Mouse (Mus musculus) liver, embryonic 15.5 days (tissue): ENCODE measurements at regions not wholly inside any gene's neighbourhood (a gene's known extent, or its start where the extent isn't known, plus 50 kb on each side); places are given as distances from the start of the nearest gene placed in this dataset.

Experiments
- ATAC-seq: fragments of 200-750 bp; cut with Nextera tagmentation; 2 replicates; pipeline ENCODE4 v1.8.0; 2017; ENCODE audit warnings: moderate number of reproducible peaks, mild to moderate bottlenecking, moderate library complexity; ENCODE audit not compliant: insufficient read depth
- H3K27ac ChIP-seq: fragments of 300-500 bp; sonication (generic); replicated peaks from 2 replicates; pipeline ENCODE4 v1.5.1; 2015; ENCODE audit warnings: mild to moderate bottlenecking, inconsistent platforms
- H3K27me3 ChIP-seq: fragments of 300-500 bp; sonication (generic); 2 replicates; pipeline ENCODE4 v1.6.1; 2015; ENCODE audit warnings: mild to moderate bottlenecking, inconsistent platforms
- H3K36me3 ChIP-seq: fragments of 300-500 bp; sonication (generic); replicated peaks from 2 replicates; pipeline ENCODE4 v1.6.1; 2015; ENCODE audit warnings: moderate library complexity, mild to moderate bottlenecking, inconsistent platforms
- H3K4me1 ChIP-seq: fragments of 300-500 bp; sonication (generic); replicated peaks from 2 replicates; pipeline ENCODE4 v1.6.1; 2015; ENCODE audit warnings: inconsistent platforms
- H3K4me2 ChIP-seq: fragments of 300-500 bp; sonication (generic); 2 replicates; pipeline ENCODE4 v1.6.1; 2015; ENCODE audit warnings: moderate library complexity, mild to moderate bottlenecking, inconsistent platforms
- H3K4me3 ChIP-seq: fragments of 300-500 bp; sonication (generic); replicated peaks from 2 replicates; pipeline ENCODE4 v1.5.1; 2015; ENCODE audit warnings: mild to moderate bottlenecking, inconsistent platforms
- H3K9ac ChIP-seq: fragments of 300-500 bp; sonication (generic); 2 replicates; pipeline ENCODE4 v1.6.1; 2015; ENCODE audit warnings: moderate library complexity, mild to moderate bottlenecking, inconsistent platforms
- H3K9me3 ChIP-seq: fragments of 300-500 bp; sonication (generic); replicated peaks from 2 replicates; pipeline ENCODE4 v1.6.1; 2016; ENCODE audit warnings: inconsistent platforms
- WGBS: fragments of 180-500 bp; shearing (Covaris S2); methylation state at CpG from one replicate; pipeline ENCODE4 v1.1.7; 2015; ENCODE audit warnings: mixed read lengths; ENCODE audit not compliant: insufficient replicate concordance; 5-methylcytosine and 5-hydroxymethylcytosine counted together

GRCm38 (mm10) chr8:56202342-56202741 is 92.0 kb upstream of the Hpgd start:
- no peak overlapping the region for H3K4me2 ChIP-seq
- no peak overlapping the region for H3K4me3 ChIP-seq
- H3K9me3 ChIP-seq: no peaks in the 10 kb centered on the region
- no peaks in the 10 kb centered on the region for H3K27me3 ChIP-seq
- no peaks in the 10 kb centered on the region for H3K36me3 ChIP-seq
- WGBS: 42% methylated on average over 4 of the region's 4 CpGs
- H3K4me1 ChIP-seq: no peaks in the 10 kb centered on the region
- ATAC-seq: no peak
- H3K27ac ChIP-seq: no peak overlapping the region
- H3K9ac ChIP-seq: no peak overlapping the region

GRCm38 (mm10) chr8:56211922-56212635 is 82.3 kb upstream of the Hpgd start:
- H3K36me3 ChIP-seq: no peaks in the 10 kb centered on the region
- no peak overlapping the region for H3K27ac ChIP-seq
- no peak overlapping the region for H3K9ac ChIP-seq
- H3K4me2 ChIP-seq: no peak overlapping the region
- H3K27me3 ChIP-seq: no peaks in the 10 kb centered on the region
- no peaks in the 10 kb centered on the region for H3K4me1 ChIP-seq
- no peak overlapping the region for H3K4me3 ChIP-seq
- no peak for ATAC-seq
- 50% methylated on average over 3 of the region's 3 CpGs for WGBS
- H3K9me3 ChIP-seq: no peaks in the 10 kb centered on the region

DNA sequence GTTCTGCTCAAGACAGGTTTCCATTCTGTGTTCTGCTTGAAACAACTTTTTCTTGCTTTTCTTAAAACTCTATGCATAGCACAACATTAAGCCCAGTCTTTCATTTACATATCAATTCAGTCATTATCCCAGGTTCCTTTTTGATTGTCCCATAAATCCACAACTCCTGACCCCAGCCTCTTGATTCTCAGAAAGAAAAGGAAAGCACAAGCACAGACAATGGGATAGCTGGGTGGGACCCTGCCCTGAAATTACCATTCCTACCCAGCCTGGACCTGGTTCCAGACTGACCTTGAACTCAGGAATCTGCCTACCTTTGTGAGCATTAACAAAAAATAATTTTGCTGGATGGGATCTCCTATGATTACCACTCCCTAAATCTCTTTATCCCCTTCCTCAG is 75.5 kb upstream of the Hpgd start:
- Histone ChIP-seq H3K9me3 (no peaks in the 10 kb centered on the region), H3K4me1 (no peaks in the 10 kb centered on the region), H3K4me3 (no peak overlapping the region), H3K4me2 (no peak overlapping the region), H3K36me3 (no peaks in the 10 kb centered on the region), H3K27me3 (no peaks in the 10 kb centered on the region), H3K27ac (no peak overlapping the region), H3K9ac (no peak overlapping the region)
- ATAC-seq: no peak

DNA sequence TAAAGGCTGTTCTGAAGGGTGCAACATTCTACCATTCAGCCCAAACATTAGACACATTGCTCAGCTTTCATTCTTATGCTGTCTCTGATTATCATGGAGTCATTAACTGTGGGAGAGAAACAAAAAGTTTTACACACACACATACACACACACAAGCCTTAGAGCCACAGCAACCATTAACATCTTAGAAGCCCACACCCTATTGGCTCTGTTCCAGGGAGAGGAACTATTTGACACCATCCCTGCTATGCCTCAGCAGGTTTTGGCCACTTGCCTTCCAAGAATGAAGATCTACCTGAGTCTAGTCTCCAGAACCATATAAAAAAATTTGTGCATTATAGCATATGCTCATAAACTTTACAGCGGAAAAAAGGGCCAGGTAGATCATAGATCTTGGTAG is 75.0 kb upstream of the Hpgd start:
- no peaks in the 10 kb centered on the region for H3K4me1 ChIP-seq
- ATAC-seq: no peak
- WGBS: 60% methylated on average over 1 of the region's 1 CpGs
- H3K4me3 ChIP-seq: no peak overlapping the region
- no peaks in the 10 kb centered on the region for H3K27me3 ChIP-seq
- no peak overlapping the region for H3K4me2 ChIP-seq
- H3K9ac ChIP-seq: no peak overlapping the region
- H3K27ac ChIP-seq: no peak overlapping the region
- no peaks in the 10 kb centered on the region for H3K36me3 ChIP-seq
- H3K9me3 ChIP-seq: no peaks in the 10 kb centered on the region

DNA sequence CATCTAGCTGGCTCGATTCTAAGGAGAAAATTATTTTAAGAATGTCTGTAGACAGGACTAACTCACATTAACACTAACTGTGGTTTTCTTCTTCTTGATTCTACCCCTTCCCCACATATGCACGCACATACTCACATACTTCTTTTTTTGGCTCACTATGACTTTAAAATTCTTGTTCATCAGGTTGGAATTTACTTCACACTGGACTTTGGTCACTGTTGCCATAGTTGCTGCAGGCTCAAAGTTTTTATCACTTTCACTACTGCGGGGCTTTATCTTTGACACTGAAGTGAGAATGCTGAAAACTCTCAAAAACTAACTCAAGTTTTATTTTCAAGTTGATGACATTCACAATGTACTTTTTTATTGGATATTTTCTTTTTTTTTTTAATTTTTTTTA is 71.4 kb upstream of the Hpgd start:
- no peak for ATAC-seq
- Histone ChIP-seq H3K4me2 (no peak overlapping the region), H3K9me3 (no peaks in the 10 kb centered on the region), H3K27me3 (no peaks in the 10 kb centered on the region), H3K4me3 (no peak overlapping the region), H3K9ac (no peak overlapping the region), H3K4me1 (no peaks in the 10 kb centered on the region), H3K36me3 (no peaks in the 10 kb centered on the region), H3K27ac (no peak overlapping the region)
- 43% methylated on average over 3 of the region's 3 CpGs for WGBS

- ATAC-seq: no peak
- Histone ChIP-seq H3K9ac (no peak overlapping the region), H3K27ac (no peak overlapping the region)
These were observed 63.6 kb upstream of the Hpgd start for GRCm38 (mm10) chr8:56230645-56231330.

DNA sequence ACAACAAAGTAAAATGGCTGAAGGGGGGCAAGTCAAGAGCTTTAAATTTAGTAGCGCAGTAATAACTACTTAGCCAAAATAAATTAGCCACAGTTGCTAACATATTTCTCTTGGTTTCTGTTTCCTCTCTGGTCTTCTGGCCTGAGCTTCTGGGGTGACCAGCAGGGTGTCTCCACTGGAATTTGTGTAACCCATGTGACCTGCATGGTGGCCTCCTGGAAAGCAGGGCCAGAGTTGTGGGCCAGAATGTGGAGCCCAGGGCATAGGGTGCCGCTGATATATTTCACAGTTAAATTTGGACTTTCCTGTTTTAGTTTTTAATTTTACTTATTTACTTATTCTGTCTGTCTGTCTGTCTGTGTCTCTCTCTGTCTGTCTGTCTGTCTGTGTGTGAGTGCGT is 62.5 kb upstream of the Hpgd start:
- Histone ChIP-seq H3K27ac (peak overlapping the region; percentile 57; the same call in 1 of the 2 replicates), H3K4me3 (no peak overlapping the region), H3K9me3 (no peaks in the 10 kb centered on the region), H3K9ac (no peak overlapping the region), H3K36me3 (no peaks in the 10 kb centered on the region), H3K27me3 (no peaks in the 10 kb centered on the region), H3K4me2 (no peak overlapping the region), H3K4me1 (no peaks in the 10 kb centered on the region)
- WGBS: 74% methylated on average over 3 of the region's 3 CpGs
- ATAC-seq: no peak

More at GRCm38 (mm10) chr8:56230645-56231330, 63.6 kb upstream of the Hpgd start:
- H3K4me3 ChIP-seq: no peak overlapping the region
- no peak overlapping the region for H3K4me2 ChIP-seq
- H3K36me3 ChIP-seq: no peaks in the 10 kb centered on the region
- H3K27me3 ChIP-seq: no peaks in the 10 kb centered on the region
- 62% methylated on average over 8 of the region's 8 CpGs for WGBS
- H3K4me1 ChIP-seq: no peaks in the 10 kb centered on the region
- H3K9me3 ChIP-seq: no peaks in the 10 kb centered on the region

GRCm38 (mm10) chr8:56232552-56232951 is 61.8 kb upstream of the Hpgd start:
- peak overlapping the region; percentile 57; the same call in 1 of the 2 replicates for H3K27ac ChIP-seq
- H3K4me1 ChIP-seq: no peaks in the 10 kb centered on the region
- no peak overlapping the region for H3K4me3 ChIP-seq
- H3K9ac ChIP-seq: no peak overlapping the region
- 67% methylated on average over 3 of the region's 3 CpGs for WGBS
- ATAC-seq: peak; percentile 37; the same call in 1 of the 2 replicates
- no peaks in the 10 kb centered on the region for H3K36me3 ChIP-seq
- no peaks in the 10 kb centered on the region for H3K9me3 ChIP-seq
- H3K4me2 ChIP-seq: no peak overlapping the region
- H3K27me3 ChIP-seq: no peaks in the 10 kb centered on the region

DNA sequence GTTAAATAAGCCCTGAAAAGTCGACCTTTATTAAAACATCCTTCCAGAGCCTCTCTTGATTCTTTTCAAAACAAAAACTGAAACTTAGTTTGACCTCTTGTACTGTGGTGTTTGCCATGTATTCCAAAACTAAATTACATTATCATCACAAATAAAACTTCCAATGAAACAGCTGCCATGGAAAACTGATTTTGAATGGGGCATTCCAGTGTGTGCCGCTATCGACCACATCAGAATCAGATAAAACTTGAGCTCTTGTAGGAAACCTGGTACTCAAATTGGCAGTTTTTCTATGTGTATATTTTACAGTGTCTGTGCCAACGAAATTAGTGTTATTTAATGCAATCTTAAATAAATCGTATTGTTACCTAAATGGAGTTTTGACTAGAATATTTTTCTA is 60.6 kb upstream of the Hpgd start:
- ATAC-seq: no peak
- Histone ChIP-seq H3K4me1 (no peaks in the 10 kb centered on the region), H3K27ac (no peak overlapping the region), H3K9ac (no peak overlapping the region), H3K27me3 (no peaks in the 10 kb centered on the region), H3K4me3 (no peak overlapping the region), H3K4me2 (no peak overlapping the region), H3K36me3 (no peaks in the 10 kb centered on the region), H3K9me3 (no peaks in the 10 kb centered on the region)
- 60% methylated on average over 5 of the region's 5 CpGs for WGBS

DNA sequence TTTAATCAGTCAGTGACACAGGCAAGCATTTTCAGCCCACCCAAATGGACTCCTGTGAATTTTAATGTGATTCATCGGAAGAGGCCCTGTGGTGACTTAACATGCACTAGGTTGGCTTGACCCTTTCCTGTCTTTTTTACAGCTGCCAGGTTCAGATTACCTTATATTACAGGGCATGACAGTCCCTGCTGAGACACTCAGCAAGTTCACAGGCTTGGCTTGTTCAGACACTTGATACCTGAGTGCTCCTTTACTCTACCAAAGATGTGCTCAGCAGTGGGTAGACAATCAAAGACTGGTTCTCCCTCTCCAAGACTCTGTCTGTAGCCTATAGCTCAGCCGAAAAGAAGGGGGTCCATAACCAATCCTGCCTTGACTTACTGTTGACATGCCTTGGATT is 60.1 kb upstream of the Hpgd start:
- H3K27me3 ChIP-seq: no peaks in the 10 kb centered on the region
- no peak overlapping the region for H3K9ac ChIP-seq
- H3K4me2 ChIP-seq: no peak overlapping the region
- H3K36me3 ChIP-seq: no peaks in the 10 kb centered on the region
- no peak overlapping the region for H3K4me3 ChIP-seq
- H3K4me1 ChIP-seq: no peaks in the 10 kb centered on the region
- WGBS: 47% methylated on average over 2 of the region's 2 CpGs
- H3K27ac ChIP-seq: no peak overlapping the region
- no peaks in the 10 kb centered on the region for H3K9me3 ChIP-seq
- ATAC-seq: no peak

DNA sequence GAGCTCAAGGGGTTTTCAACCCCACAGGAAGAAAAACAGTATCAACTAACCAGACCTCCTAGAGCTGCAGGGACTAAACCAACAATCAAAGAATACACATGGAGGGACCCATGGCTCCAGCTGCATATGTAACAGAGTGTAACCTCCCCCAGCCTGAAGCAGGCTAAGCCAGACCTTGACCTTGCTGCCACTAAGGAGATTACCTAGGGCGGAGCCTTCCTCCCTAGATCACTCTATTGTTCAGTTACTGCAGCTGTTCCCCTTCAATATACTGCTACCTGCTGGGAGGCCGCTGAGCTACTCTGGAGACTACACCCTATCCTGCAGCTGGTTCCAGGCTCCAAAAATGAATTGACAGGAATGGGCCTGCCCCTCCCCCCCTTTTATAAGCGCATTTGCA is 51.1 kb upstream of the Hpgd start:
- ATAC-seq: no peak

More for the DNA sequence above, 51.1 kb upstream of the Hpgd start:
- Histone ChIP-seq H3K27ac (no peak overlapping the region), H3K36me3 (no peaks in the 10 kb centered on the region), H3K4me2 (no peak overlapping the region), H3K9ac (no peak overlapping the region), H3K4me1 (no peaks in the 10 kb centered on the region), H3K27me3 (no peaks in the 10 kb centered on the region), H3K4me3 (no peak overlapping the region), H3K9me3 (no peaks in the 10 kb centered on the region)
- WGBS: 62% methylated on average over 3 of the region's 3 CpGs
